Mouse (Mus musculus) G1E (cell line): Measurements from ENCODE around the gene Gm28230. TPM values are rescaled to one million over a fixed set of nuclear protein-coding genes. Genes with fewer than 3 reads are reported as not detected.

ENCODE experiments used
- ATAC-seq: 2 replicates; pipeline ENCODE4 v1.8.0; 2016; ENCODE audit warnings: mild to moderate bottlenecking; ENCODE audit not compliant: insufficient number of reproducible peaks, poor library complexity, low FRiP score, severe bottlenecking; ENCODE audit errors: extremely low read depth
- DNase-seq: peaks from one replicate; pipeline ENCODE4 v3.0.0; 2012; ENCODE audit warnings: low spot score
- H3K27me3 ChIP-seq: 2 replicates; pipeline ENCODE4 v1.6.1; 2012; ENCODE audit warnings: mild to moderate bottlenecking, low read length, inconsistent platforms; ENCODE audit not compliant: insufficient read depth
- H3K36me3 ChIP-seq: replicated peaks from 2 replicates; pipeline ENCODE3; 2012; ENCODE audit warnings: mild to moderate bottlenecking, inconsistent platforms
- H3K4me1 ChIP-seq: 2 replicates; pipeline ENCODE4 v1.6.1; 2012; ENCODE audit warnings: low read depth, low read length, inconsistent platforms, mixed read lengths; ENCODE audit not compliant: insufficient read depth
- H3K4me3 ChIP-seq: 2 replicates; pipeline ENCODE4 v1.5.1; 2012; ENCODE audit warnings: low read depth, mild to moderate bottlenecking, inconsistent platforms, low read length, moderate library complexity, mixed read lengths
- H3K9me3 ChIP-seq: replicated peaks from 2 replicates; pipeline ENCODE4 v1.6.1; 2012; ENCODE audit warnings: inconsistent platforms
- CTCF ChIP-seq: IDR thresholded peaks from 2 replicates; pipeline ENCODE4 v1.5.1; 2012; ENCODE audit warnings: low read depth, low read length, inconsistent platforms, mixed read lengths
- GATA1 ChIP-seq: IDR thresholded peaks from 2 replicates; pipeline ENCODE4 v1.6.1; 2012; ENCODE audit warnings: borderline replicate concordance, low read length, inconsistent platforms, mixed read lengths
- GATA2 ChIP-seq: IDR thresholded peaks from 2 replicates; pipeline ENCODE4 v1.6.1; 2012; ENCODE audit warnings: low read depth, low read length, inconsistent platforms, borderline replicate concordance
- POLR2AphosphoS5 ChIP-seq: IDR thresholded peaks from 2 replicates; pipeline ENCODE4 v1.6.1; 2012; ENCODE audit warnings: low read depth, low read length, inconsistent platforms; ENCODE audit not compliant: insufficient replicate concordance
- TAL1 ChIP-seq: conservative IDR thresholded peaks from 2 replicates; pipeline ENCODE4 v1.6.1; 2012; ENCODE audit warnings: low read depth, low read length, inconsistent platforms, mixed read lengths
- polyA plus RNA-seq: library from polyadenylated mRNA; stranded (reverse); fragments of >175 nt; gene quantifications from 2 replicates; pipeline ENCODE4 v1.2.3, GENCODE M21; 2012
- total RNA-seq, 2 experiments: library from RNA; stranded (forward) in 1 of 2; stranded (reverse) in 1 of 2; fragments of 200-1000 nt in 1 of 2; fragments of >200 nt in 1 of 2; fragmentation: Nextera tagmentation in 1 of 2; gene quantifications; 2 replicates each; pipeline ENCODE4 v1.2.3; 2014 to 2017

Gene Gm28230
- total and polyA plus RNA-seq, 3 experiments, result 0.33 to 1.2 (median 0.55) TPM

GRCm38 (mm10) chr2:74686988-74687697 is 39.4 kb upstream of the Gm28230 start:
- Histone ChIP-seq H3K4me1 (no peaks in the 10 kb centered on the region), H3K36me3 (no peaks in the 10 kb centered on the region), H3K4me3 (no peak overlapping the region), H3K9me3 (peaks cover 12% of the 10 kb centered on the region), H3K27me3 (peaks cover 46% of the 10 kb centered on the region)
- TF ChIP-seq TAL1, result no peak
- no peak for TF ChIP-seq GATA2
- TF ChIP-seq CTCF, result no peak
- TF ChIP-seq POLR2AphosphoS5, result no peak
- TF ChIP-seq GATA1, result no peak
- DNase-seq, result no peak
- ATAC-seq, result no peak

GRCm38 (mm10) chr2:74687698-74688555 is 38.6 kb upstream of the Gm28230 start:
- Histone ChIP-seq H3K4me3 (no peak overlapping the region), H3K27me3 (peaks cover 54% of the 10 kb centered on the region), H3K36me3 (no peaks in the 10 kb centered on the region), H3K9me3 (peaks cover 4% of the 10 kb centered on the region), H3K4me1 (no peaks in the 10 kb centered on the region)
- DNase-seq, result no peak
- TF ChIP-seq GATA2 (no peak), CTCF (no peak), POLR2AphosphoS5 (no peak), GATA1 (no peak), TAL1 (no peak)
- ATAC-seq, result no peak

DNA sequence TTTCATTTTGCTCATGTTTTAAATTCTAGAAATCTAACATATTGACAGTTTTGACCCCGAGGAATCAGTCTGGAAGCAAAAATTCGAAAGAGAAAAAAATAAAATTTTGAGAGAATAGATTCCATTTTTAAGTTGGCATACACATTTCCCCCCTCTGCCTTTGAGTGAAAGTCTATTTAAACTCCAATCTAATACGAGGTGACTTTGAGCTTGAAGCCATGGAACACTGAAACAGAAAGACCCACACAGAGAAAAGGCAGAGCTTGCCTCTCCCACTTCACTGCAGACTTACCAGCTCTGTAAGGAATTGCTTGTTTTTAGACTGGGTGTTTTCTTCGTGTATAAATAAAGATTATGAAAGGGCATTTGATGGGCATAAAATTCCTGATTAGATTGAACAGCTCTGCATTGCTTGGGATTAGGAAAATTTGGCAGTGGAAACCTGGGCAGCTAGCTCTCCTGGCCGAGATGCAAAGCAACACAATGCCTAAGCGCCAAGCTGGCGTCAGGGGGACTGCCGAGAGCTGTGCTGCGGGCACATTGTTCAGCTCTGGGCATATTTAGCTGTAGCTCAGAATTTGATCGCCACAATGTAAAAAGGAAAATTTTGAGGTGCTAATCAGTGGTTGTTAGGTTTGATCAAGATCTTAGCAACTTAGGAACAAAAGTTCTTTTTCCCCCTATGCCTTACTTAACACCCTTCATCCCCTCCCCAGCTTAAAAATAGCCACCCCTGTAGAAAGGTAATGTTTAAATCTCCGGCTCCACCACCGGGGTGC is 37.5 kb upstream of the Gm28230 start:
- Histone ChIP-seq H3K9me3 (no peaks in the 10 kb centered on the region), H3K27me3 (peaks cover 57% of the 10 kb centered on the region), H3K4me3 (no peak overlapping the region), H3K36me3 (no peaks in the 10 kb centered on the region), H3K4me1 (no peaks in the 10 kb centered on the region)
- ATAC-seq (no peak), DNase-seq (no peak)
- TF ChIP-seq POLR2AphosphoS5 (no peak), GATA1 (no peak), CTCF (no peak)

GRCm38 (mm10) chr2:74689574-74690337 is 36.8 kb upstream of the Gm28230 start:
- ATAC-seq (no peak), DNase-seq (no peak)
- Histone ChIP-seq H3K4me3 (no peak overlapping the region), H3K4me1 (no peaks in the 10 kb centered on the region), H3K27me3 (peaks cover 54% of the 10 kb centered on the region), H3K36me3 (no peaks in the 10 kb centered on the region), H3K9me3 (no peaks in the 10 kb centered on the region)
- TF ChIP-seq POLR2AphosphoS5, result no peak
- TF ChIP-seq GATA2, result no peak
- TF ChIP-seq GATA1, result no peak
- no peak for TF ChIP-seq TAL1
- no peak for TF ChIP-seq CTCF

DNA sequence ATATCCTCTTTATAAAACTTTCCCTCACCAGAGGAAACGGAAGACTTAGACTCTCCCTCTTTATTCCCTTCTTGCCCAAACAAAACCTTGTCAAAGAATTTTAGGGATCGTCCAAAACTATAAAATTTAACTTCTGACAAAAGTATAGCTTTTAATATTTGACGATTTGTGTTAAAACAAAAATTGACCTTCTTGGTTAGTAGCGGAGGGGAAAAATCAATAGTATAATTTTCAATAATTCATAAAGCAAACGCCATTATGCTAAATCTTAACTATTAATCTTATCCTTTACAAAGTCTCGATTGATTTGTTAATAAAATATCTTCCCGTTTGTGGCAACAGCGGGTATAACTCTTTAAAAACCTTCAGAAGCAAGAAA is 36.2 kb upstream of the Gm28230 start:
- Histone ChIP-seq H3K4me1 (no peaks in the 10 kb centered on the region), H3K27me3 (peaks cover 54% of the 10 kb centered on the region), H3K9me3 (no peaks in the 10 kb centered on the region), H3K4me3 (no peak overlapping the region), H3K36me3 (no peaks in the 10 kb centered on the region)
- TF ChIP-seq GATA2 (no peak), GATA1 (no peak), TAL1 (no peak), POLR2AphosphoS5 (no peak), CTCF (no peak)
- ATAC-seq (no peak), DNase-seq (no peak)
